ENCODE assay signal across 8 mouse cellular contexts in the genomic region with DNA sequence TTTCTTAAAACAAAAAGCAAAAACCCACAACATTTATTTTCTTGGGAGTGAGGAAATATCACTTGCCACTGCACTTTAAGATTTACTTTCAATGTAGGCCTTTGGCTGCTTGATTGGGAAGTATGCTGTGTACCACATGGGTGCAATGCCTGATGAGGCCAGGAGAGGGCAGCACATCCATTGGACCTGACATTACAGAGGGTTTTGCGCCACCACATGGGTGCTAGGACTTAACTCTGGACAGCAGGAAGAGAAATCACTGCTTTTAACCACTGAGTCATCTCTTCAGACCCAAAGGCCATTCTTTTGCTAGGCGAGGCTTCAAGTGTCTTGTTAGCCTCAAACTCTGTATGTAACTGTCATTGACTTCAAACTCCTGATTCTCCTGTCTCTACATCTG. TPM values are rescaled to one million over a fixed set of nuclear protein-coding genes. Genes with fewer than 3 reads are reported as not detected.
DNase-seq lines count a peak whose midpoint lies in the region; ATAC-seq and TF ChIP-seq lines count a peak whose summit lies in the region.

No protein-coding gene starts in this region.

- WGBS in kidney, embryonic 14.5 days = 59% methylated on average over 2 of the region's 2 CpGs
- WGBS in limb, embryonic 10.5 days = 43% methylated on average over 2 of the region's 2 CpGs

- intact Hi-C loops in left cerebral cortex, postnatal 36 days (cut with DNase I) = no loop called here

- ATAC-seq in kidney, embryonic 14.5 days (ENCODE audit: low FRiP score, low TSS enrichment) = no peak
- ATAC-seq in G1E (ENCODE audit: extremely low read depth, insufficient number of reproducible peaks, low FRiP score, poor library complexity, severe bottlenecking) = no peak

- no peaks in the 10 kb centered on the region for H3K9me3 ChIP-seq in kidney, embryonic 14.5 days (ENCODE audit: control insufficient read depth, low read length)
- no peaks in the 10 kb centered on the region for H3K9me3 ChIP-seq in G1E (replicated peaks)
- H3K9me3 ChIP-seq in limb, embryonic 10.5 days (replicated peaks) = no peaks in the 10 kb centered on the region

- no peak overlapping the region for H3K9ac ChIP-seq in kidney, embryonic 14.5 days (ENCODE audit: low read depth, low read length)

- no peaks in the 10 kb centered on the region for H3K27me3 ChIP-seq in kidney, embryonic 14.5 days (ENCODE audit: control insufficient read depth, insufficient read depth, low read length)
- peaks cover 14% of the 10 kb centered on the region for H3K27me3 ChIP-seq in G1E (ENCODE audit: insufficient read depth, low read length)
- H3K27me3 ChIP-seq in limb, embryonic 10.5 days (ENCODE audit: low read depth, poor library complexity, severe bottlenecking) = no peaks in the 10 kb centered on the region

- H3K4me2 ChIP-seq in kidney, embryonic 14.5 days (replicated peaks; ENCODE audit: low read depth, low read length) = no peak overlapping the region

- no peaks in the 10 kb centered on the region for H3K36me3 ChIP-seq in kidney, embryonic 14.5 days (ENCODE audit: control insufficient read depth, insufficient read depth, low read length)
- no peaks in the 10 kb centered on the region for H3K36me3 ChIP-seq in G1E (replicated peaks)
- no peaks in the 10 kb centered on the region for H3K36me3 ChIP-seq in limb, embryonic 10.5 days

- no peak overlapping the region for H3K4me3 ChIP-seq in kidney, embryonic 14.5 days (ENCODE audit: low read length)
- no peak overlapping the region for H3K4me3 ChIP-seq in G1E (ENCODE audit: low read depth, low read length)
- no peak overlapping the region for H3K4me3 ChIP-seq in limb, embryonic 10.5 days

- peak; percentile 94 for TF ChIP-seq CTCF in G1E (IDR thresholded peaks at IDR 0.05; ENCODE audit: low read depth, low read length)

- no peaks in the 10 kb centered on the region for H3K4me1 ChIP-seq in kidney, embryonic 14.5 days (ENCODE audit: control insufficient read depth, insufficient read depth, low read length)
- H3K4me1 ChIP-seq in G1E (ENCODE audit: insufficient read depth, low read depth, low read length) = no peaks in the 10 kb centered on the region
- H3K4me1 ChIP-seq in limb, embryonic 10.5 days = no peaks in the 10 kb centered on the region

- H3K27ac ChIP-seq in kidney, embryonic 14.5 days (ENCODE audit: low read depth, low read length) = no peak overlapping the region
- H3K27ac ChIP-seq in limb, embryonic 10.5 days = no peak overlapping the region

- peak; percentile 73 for DNase-seq in kidney, adult 18-20 months
- peak; percentile 35 for DNase-seq in G1E (ENCODE audit: low spot score)
- peak; percentile 24 for DNase-seq in brain, adult 2 months (ENCODE audit: low read depth, low spot score)
- DNase-seq in limb, embryonic 10.5 days (ENCODE audit: low spot score) = peak; percentile 45
- DNase-seq in retina, postnatal 7 days (ENCODE audit: low read depth, low spot score) = peak; percentile 28
- DNase-seq in left cerebral cortex, postnatal 36 days (ENCODE audit: low spot score in 2 of 2) = no peak
- no peak for DNase-seq in right cerebral cortex, postnatal 10 days (ENCODE audit: low spot score in 2 of 2)

RNA-seq across cellular contexts. Expression of gene Ip6k2, which starts 23.8 kb away (rescaled TPM):
- 125 and 134 TPM in 2 replicates for polyA plus RNA-seq in kidney, embryonic 14.5 days (2014; fragmentation: Nextera tagmentation; extraction: Ambion mirVana)
- total RNA-seq in G1E (2014; fragmentation: Nextera tagmentation) (39.0 and 43.0 TPM in 2 replicates), G1E (2017) (35.7 and 43.8 TPM in 2 replicates)
- 29.4 and 33.6 TPM in 2 replicates for polyA plus RNA-seq in G1E (2012)
- 93.9 and 121 TPM in 2 replicates for polyA plus RNA-seq in limb, embryonic 10.5 days (2016; fragmentation: Nextera tagmentation; extraction: Ambion mirVana)
- 100 to 1,000 TPM; 155 to 158 TPM for total RNA-seq in left cerebral cortex, postnatal 36 days (2021)

RNA-seq across cellular contexts. Expression of gene Nckipsd, which starts 48.4 kb away (rescaled TPM):
- polyA plus RNA-seq in kidney, embryonic 14.5 days (2014; fragmentation: Nextera tagmentation; extraction: Ambion mirVana) = 9.0 and 21.7 TPM in 2 replicates
- total RNA-seq in G1E (2014; fragmentation: Nextera tagmentation) (4.7 and 6.3 TPM in 2 replicates), G1E (2017) (4.1 and 5.2 TPM in 2 replicates)
- polyA plus RNA-seq in G1E (2012) = 5.6 and 8.3 TPM in 2 replicates
- polyA plus RNA-seq in limb, embryonic 10.5 days (2016; fragmentation: Nextera tagmentation; extraction: Ambion mirVana) = 13.0 and 21.0 TPM in 2 replicates
- total RNA-seq in left cerebral cortex, postnatal 36 days (2021) = 10 to 100 TPM; 56.0 to 60.6 TPM

Comparison
In these comparisons a context has a peak if more than half of its experiments do, and no peak if none do; other contexts are left out.
1. DNase-seq: peak in kidney, adult 18-20 months (single experiment), G1E (single experiment), brain, adult 2 months (single experiment), limb, embryonic 10.5 days (single experiment) and retina, postnatal 7 days (single experiment); none in left cerebral cortex, postnatal 36 days (0 of 2) and right cerebral cortex, postnatal 10 days (0 of 2).